Mouse (Mus musculus): ENCODE results near the gene Arrdc1.

DNA sequence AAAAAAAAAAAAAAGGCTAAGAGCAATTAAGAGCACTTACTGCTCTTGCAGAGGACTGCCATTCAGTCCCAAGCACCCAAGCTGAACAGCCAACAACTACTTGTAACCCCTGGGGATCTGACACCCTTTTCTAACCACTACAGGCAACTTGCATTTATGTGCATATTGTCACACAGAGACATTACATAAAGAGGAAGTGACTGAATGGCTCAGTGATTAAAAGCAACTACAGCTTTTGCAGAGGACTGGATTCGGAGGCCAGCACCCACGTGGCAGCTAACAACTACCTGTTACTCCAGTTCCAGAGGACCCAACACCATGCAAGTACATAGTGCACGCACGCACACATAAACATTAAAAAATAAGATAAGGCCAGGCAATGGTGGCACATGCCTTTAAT, 24.6 kb downstream of the Arrdc1 start:
- TF ChIP-seq CTCF (IDR thresholded peaks at IDR 0.05; ENCODE audit: borderline replicate concordance, extremely low read depth, insufficient read depth, insufficient read length) (no peak), POLR2A (IDR thresholded peaks at IDR 0.05; ENCODE audit: borderline replicate concordance, extremely low read depth, insufficient read depth, insufficient read length, poor library complexity, severe bottlenecking) (no peak)

Data from brain, embryonic 14.5 days (tissue).